Mouse (Mus musculus) frontal cortex, postnatal 25 days (tissue): ENCODE data around the gene Dcdc2b.
A peak's percentile ranks its signal among the peaks of the same experiment; 100 is the strongest.

Experiments used
- DNase-seq, 2 experiments: peaks; one replicate each; pipeline ENCODE4 v3.0.0; 2022; ENCODE audit warnings: low spot score in 2 of 2

Gene Dcdc2b

DNA sequence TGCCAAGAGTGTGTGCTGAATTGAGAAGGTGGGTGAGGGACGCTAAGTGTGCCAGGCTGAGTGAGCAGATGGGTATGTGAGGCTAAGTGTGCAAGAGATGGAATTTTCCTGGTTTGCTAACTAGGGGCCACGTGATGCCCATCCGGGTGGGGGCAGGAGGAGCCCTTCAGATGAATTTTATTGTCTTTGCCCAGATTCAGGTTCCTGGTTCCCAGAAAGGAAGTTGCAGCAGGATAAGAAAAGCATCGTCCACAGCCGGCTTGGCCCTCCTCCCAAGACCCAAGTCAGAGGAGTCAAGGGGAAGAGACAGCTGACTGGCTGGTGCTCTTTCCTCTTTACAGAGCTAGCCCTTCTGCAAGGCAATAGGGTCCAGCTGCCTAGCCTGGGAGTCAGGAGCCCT lies 35.6 kb downstream of the Dcdc2b start, which contains the start of gene Fam167b:
Gene Fam167b, minus strand, starts transcription at position 84 of the 400 bp plus-strand sequence.
- no peak for DNase-seq

- no peak for DNase-seq
Measured at GRCm38 (mm10) chr4:129577688-129578087, 36.4 kb downstream of the Dcdc2b start.

DNA sequence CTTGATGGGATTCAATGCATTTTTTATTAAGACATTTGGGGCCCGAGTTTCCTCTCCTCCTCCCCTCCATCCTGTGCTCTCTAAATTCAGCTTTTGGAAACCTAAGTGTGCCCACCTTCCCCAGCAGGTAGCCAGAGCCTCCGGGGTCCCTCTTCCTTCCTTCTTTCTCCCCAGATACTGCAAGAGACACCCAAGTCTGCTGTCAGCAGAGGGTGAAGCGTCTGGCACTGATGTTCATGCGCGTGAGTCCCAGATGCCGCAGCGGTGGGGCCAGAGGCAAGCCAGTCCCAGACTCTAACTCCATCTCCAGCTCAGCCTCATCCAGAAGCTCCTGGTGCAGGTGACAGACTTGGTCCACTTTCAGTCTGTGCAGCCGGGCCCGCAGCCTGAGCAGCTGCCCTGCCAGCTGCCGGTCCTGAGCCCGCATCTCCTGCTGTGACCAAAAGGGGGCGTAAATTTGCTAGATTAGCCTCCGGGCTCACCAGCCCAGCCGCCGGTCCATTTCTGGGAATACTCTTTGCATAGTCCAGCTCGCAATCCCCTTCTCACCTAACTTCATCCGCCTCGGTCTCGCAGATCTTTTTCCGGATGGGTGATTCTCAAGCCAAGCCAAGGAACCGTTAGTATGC lies 37.1 kb downstream of the Dcdc2b start:
- DNase-seq: peak; percentile 12 to 43

GRCm38 (mm10) chr4:129575171-129575844 lies 38.7 kb downstream of the Dcdc2b start:
- DNase-seq: no peak

DNA sequence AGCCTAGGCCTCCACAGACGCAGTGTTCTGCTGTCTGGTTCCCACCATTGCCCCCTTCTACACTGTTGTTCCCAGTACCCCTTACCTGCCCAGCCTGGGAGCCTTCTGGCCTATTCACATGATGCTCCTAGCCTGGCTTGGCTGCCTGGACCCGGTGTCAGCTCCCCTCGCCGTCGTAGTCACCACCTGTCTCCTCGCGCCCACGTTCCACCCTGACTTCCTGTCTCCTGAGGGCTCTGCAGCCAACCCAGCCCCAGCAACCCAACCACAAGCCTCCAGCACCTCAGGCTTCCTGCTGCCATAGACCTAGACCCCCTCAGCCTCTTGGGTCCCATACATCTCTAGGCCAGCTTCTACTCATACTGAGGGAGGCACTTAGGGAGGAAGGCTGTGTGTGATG lies 40.6 kb downstream of the Dcdc2b start, which contains the start of gene Lck:
Gene Lck, minus strand, starts transcription at position 212 of the 400 bp plus-strand sequence.
- DNase-seq: no peak

DNA sequence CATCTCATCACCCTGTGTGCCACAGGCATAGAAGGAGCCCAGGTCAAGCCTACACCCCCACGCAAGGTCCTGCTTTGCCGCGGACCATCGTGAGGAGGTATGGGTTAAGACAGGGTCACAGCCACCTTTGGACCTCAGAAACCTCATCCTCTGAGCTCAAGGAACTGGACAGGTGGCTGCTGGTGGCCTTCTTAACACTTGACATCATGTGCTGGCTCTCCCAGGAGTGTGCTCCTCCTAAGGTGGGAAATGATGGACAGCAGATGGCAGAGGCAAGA lies 41.0 kb downstream of the Dcdc2b start:
- no peak for DNase-seq

DNA sequence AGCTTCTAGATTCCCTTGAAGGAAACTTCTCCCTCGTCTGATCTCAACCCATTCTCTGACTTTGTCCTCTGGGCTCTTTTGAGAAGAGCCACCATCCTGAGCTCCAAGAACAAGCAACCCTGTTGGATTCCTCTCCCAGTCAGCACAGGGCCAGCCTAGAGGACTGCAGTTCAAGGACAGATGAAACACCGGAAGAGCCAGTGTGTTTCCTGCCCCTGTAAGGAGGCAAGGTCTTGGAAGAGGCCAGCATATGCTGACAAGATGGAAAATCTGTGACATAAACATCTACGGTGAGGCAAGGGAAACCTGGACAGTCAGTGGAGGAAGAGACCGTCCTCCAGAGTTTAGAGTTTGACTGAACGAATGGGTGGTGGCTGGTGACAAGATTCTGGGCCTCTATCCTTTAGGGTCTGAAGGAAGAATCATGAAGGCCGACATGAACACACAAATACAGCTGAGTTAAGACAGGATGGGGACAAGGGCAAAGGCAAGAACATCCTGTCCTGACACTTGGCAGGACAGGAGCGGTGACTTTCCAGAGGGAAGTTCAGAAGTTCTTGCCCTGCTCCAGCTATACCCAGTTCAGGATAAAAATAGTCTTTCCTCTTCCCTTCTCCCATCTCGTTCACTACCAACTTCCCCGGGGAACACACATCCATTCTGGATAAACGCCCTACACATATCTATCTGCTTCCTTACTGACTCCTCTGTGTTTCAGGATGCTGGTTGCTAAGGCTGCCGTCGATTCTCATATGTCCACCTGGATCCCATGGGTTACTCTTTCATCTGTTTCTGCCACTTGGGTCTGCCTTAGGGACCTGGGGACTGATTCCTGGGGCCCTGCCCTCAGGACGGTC lies 41.6 kb downstream of the Dcdc2b start:
- DNase-seq: no peak

GRCm38 (mm10) chr4:129571551-129572084 lies 42.4 kb downstream of the Dcdc2b start:
- DNase-seq: no peak

GRCm38 (mm10) chr4:129570028-129570427 lies 44.0 kb downstream of the Dcdc2b start:
- DNase-seq: no peak

DNA sequence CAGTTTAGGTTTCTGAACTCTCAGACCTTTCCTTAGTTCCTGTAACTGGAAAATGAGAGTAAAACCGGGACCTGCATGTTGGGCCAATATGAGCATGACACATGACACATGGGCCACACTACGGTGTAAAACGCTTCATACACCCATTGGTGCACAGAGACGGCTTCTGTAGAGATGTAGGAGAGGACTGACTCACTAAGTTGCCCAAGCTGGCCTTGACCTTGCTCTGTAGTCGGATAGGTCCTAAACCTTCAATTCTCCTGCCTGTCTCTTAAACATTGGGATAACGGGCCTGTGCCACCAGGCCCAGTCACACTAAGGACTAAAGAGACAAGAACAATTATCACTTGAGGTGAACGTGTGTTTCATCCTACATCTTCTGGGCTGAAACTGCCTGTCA lies 45.7 kb downstream of the Dcdc2b start:
- DNase-seq: no peak

GRCm38 (mm10) chr4:129565139-129565538 lies 48.9 kb downstream of the Dcdc2b start:
- DNase-seq: no peak

GRCm38 (mm10) chr4:129563718-129564117 lies 50.3 kb downstream of the Dcdc2b start:
- DNase-seq: no peak

DNA sequence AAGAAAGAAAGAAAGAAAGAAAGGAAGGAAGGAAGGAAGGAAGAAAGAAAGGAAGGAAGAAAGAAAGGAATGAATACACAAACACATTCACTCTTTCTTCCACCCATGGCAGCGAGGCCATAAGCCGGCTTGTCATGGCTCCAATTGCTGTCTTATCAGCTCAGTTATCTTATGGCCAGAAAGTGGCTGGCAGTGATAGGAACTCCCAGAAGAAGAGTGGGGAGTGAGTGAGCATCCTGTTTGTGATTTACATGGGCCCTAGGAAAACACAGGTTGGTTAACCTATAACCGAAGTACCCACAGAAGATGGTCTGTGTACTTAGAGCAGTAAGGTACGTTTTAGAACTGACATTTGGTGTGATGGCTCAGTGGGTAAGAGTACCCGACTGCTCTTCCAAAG lies 52.9 kb downstream of the Dcdc2b start:
- DNase-seq: no peak
